Mouse (Mus musculus) testis, adult 2 months (tissue): ENCODE measurements around the gene Jund.

ENCODE experiments used
- CTCF ChIP-seq: fragments of 200-500 bp; IDR thresholded peaks from 2 replicates; pipeline ENCODE4 v1.5.1; 2012; ENCODE audit warnings: low read depth, mild to moderate bottlenecking, inconsistent platforms, low read length, moderate library complexity; ENCODE audit not compliant: control insufficient read depth, insufficient read depth, insufficient replicate concordance
- POLR2A ChIP-seq: fragments of 200-500 bp; IDR thresholded peaks from 2 replicates; pipeline ENCODE4 v1.6.1; 2012; ENCODE audit warnings: low read depth, mild to moderate bottlenecking, inconsistent platforms, low read length, moderate library complexity; ENCODE audit not compliant: control insufficient read depth

DNA sequence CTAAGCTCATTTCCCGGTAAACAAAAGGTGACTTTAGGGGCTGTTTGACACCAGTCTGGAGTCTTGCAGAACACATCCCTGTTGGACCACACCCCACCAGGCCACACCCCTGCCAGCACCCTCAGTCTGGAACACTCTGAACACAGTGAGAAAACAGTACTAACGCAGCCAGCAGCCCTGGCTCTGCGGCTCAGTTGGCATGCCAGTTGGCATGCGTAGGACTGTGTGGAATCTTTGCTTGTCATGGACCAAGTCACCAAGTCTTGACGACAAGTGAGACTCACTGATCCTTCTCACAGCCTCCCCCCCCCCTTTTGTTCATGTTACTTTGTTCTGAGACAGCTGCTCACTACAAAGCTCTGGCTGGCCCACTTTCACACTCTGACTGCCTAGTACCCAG lies 31.7 kb upstream of the Jund start:
- TF ChIP-seq CTCF (no peak), POLR2A (no peak)
